Mouse (Mus musculus): ENCODE measurements around the gene Wdpcp.

DNA sequence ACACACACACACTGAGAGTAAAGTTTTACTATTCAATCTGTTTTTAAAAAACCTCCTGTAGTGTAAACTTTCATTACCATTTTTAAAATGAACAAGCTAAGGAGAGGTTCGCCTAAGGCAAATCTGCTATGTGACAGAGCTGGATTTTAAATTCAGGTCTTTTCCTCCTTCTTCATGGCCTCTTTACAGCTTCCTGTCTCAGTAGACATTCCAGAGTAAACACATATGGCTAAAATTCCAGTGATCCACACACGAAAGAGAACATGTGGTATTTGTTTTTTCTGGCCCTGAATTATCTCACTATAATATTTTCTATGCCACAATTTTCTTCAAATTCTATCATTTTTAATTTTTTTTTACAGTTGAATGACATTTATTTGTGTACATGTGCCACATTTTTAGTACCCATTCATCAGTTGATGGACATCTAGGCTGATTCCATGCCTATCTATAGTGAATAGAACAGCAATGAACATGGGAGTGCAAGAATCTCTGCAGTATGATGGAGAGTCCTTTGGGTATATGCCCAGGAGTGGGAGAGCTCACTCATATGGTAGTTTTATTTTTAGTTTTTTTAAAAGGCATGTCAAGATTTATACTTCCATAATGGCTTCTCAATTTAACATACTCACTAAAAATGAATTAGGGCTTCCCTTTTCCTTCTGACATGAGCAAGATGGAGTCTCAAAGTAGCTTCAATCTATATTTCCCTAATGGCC, 43.2 kb upstream of the Wdpcp start:
- TF ChIP-seq POLR2A (IDR thresholded peaks at IDR 0.05; ENCODE audit: low read depth, low read length) (no peak), CTCF (IDR thresholded peaks at IDR 0.05; ENCODE audit: borderline replicate concordance, insufficient read depth, low read length) (no peak)
